Mouse (Mus musculus) frontal cortex, postnatal 25 days (tissue): ENCODE measurements around the gene Ccdc8.

Experiments
- DNase-seq, 2 experiments: peaks; one replicate each; pipeline ENCODE4 v3.0.0; 2022; ENCODE audit warnings: low spot score in 2 of 2

The Ccdc8 gene

DNA sequence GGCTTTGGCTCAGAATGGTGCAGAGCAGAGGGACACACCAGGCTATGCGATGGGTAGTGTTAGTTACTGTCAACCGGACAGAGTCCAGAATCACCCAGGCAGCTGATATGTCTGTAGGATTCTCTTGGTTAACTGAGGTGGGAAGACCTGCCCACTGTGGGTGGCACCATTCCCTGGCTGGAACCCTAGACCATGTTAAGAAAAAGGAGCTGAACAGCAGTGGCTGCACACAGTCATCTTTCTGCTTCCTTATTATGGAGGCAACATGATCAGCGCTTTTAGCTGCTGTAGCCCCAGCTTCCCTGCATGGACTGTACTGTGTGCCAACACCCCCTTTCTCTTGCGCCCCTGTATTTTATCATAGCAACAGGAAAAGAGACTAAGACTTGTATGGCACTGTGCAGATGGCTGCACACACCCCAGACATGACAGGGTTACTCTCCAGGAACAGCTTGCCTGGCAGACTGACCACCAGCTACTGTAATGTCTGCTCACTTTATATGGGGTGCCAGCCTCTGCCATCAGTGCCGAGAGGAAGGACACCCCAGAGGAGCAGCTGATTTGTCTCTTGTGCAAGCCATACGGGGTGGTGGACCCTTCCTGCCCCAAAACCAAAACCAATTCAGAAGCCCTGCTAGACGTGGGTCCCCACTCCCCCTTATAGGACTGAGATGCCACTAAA, 19.5 kb downstream of the Ccdc8 start:
- DNase-seq: no peak

DNA sequence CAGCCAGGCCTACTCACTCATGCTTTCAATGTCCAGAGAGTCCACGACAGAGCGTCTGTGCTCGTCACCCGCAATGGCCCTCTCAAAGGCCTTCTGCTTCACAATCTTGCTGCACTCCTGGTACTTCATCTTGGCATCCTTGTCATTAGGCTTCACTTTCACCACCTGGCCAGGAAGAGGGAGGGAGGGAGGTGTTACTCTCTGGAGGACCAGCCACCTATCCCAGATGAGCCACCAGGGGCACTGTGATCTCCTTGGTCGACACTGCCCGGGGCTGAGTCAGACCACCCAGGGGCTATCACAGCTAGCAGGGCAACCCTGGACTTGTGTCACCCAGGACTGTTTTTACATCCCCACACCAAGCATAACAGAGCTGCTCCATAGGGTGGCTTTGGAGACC, 22.9 kb downstream of the Ccdc8 start:
- no peak for DNase-seq

- DNase-seq: peak; percentile 82 to 83
Observed at GRCm38 (mm10) chr7:17017036-17017435, 24.5 kb downstream of the Ccdc8 start.

GRCm38 (mm10) chr7:17017921-17018320, 25.4 kb downstream of the Ccdc8 start:
- DNase-seq: no peak

DNA sequence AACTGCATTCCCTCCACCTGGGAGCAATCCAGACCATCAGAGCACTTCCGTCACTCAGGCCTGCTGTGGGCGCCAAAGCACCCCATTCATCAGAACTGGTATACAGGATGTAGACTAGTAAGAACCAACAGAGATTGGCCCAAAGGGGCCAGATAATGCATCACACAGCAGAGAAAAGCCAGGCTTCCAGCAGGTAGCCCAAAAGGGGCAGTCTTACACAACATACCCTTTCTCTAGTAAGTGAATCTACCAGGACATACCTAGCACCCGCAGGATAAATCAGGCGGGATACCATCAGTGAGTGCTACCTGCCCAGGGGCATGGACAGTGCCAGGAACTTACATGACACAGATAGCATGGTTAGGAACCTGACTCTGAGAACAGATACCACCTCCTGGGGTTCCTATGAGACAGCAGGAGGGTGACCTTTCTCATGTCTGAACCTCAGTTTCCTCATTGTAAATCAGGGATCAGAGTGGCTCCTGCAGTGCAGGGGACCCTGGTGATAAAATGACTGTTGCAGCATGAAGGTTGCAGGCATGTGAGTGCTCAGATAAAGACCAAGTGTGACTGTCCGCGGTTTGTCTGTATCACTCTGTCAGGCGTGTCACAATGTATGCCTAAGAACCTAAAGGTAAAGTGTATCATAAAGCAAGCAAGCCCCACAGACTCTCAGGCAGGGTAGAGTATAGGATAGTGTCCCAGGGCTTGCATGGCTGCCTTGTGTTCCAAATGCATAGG, 27.1 kb downstream of the Ccdc8 start:
- no peak for DNase-seq

DNA sequence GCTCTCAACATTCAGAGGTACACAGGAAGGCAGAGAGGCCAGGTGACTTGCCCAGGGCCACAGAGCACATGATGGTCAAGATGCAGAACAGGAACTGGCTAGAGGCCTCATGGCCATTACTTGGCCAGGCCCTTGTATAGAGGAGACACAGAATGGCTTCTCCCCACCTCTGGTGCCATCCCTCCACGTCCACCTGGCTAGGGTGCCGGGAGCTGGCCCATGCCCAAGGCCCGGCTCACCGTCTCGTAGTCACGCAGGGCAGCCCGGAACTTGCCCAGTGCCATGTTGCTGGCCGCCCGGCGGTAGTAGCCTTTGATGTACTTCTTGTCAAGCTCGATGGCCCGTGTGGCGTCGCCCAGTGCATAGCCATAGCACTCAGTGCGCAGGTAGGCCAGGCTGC, 29.7 kb downstream of the Ccdc8 start:
- no peak for DNase-seq

DNA sequence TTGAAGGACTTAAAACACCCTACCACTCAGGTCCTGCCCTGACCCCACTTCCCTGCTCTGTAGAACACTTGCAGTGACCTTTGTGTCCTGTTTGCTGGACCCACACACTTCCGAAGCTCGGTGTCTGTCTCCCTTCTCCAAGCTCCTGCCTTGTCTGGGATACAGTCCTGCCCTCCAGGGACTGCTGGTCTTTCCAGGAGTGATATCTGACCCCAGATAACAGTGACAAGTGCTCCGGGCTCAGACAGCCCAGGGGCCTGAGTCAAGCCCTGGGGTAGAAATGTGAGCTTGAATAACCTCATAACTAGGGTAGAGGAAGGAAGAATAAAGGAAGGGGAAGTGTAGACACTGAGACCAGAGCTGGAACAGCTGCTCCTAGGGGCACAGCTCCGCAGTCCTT, 31.2 kb downstream of the Ccdc8 start:
- DNase-seq: no peak

- no peak for DNase-seq
Observed at GRCm38 (mm10) chr7:17024141-17024540, 31.6 kb downstream of the Ccdc8 start.

DNA sequence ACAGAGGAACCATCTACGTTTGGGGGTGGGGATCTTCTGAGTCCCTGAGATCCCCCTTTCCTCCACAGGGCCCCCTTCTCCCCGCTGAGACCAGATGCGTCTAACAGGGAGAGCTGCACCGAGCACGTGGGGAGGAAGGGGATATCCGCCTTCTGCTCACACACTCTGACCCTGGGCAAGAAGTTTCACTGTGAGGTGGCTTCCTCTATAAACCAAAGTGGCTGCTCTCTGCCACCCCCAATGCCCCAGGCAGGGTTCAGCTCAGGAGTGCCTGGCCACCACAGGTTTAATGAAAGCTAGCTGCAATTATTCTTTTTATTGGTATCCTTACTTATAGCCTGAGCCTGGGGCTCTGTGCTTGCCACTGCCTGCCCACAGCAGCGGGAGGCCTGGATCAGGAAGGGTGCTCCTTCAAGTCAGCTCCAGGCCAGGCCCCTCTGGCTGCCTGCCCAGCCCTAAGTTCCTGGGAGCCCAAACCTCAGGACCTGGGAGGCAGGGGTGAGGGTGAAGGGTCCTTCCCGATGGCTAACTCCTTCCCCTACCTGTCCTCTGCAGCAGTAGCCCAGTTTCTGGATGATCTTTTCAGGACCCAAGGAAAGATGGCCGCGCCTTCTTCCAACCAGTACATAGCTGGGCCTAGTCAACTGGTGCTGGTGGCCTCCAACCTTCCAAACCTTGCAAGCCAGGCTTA, 32.5 kb downstream of the Ccdc8 start:
- DNase-seq: no peak

DNA sequence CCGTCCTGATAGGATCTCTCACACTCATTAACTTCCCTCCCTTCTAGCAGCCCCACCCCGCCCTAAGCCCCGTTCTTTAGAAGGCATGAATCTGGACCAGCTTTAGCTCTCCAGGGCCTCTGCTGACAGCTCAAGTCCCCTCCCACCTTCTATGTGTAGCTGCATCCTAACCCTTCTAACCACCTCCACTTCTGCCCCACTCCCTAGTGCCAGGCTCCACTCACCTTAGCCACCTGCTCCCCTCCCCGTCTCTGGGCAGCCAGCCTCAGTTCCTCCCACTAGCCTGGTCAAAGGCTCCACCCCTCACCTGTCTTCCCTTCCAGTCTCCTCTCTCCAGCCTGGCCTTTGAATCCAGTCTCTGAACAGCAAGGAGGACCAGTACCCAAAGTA, 33.0 kb downstream of the Ccdc8 start:
- no peak for DNase-seq

DNA sequence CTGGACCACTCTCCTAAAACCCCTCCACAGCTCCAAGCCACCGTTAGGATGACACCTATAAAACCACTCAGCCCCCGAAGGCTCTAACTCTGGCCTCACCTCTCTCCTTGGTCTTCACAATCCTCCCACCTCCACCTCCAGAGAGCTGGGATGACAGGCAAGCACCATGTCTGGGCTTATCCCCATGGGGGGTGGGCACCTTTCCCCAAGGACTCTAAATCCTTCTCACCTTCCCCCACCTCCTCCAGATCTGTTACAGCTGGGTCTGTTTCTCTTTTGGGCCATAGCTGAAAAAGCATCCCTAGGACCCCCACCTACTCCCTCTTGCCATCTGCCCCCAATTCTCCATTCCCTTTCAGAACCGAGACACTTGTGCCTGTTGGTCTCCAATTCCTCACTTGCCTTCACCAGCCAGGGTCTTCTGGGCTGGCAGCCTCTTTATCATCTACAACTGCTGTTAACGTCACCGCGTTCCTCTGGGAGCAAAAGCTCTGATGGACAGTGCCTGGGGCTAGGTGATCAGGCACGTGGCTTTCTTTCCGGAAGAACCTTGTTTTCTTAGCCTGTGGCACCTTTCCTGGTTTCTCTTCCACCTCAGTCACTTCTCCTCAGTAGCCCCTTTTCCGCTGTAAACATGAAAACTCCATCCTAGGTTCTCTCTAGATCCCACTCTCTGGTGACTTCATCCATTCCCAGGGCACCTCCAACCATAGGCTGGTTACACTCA, 33.6 kb downstream of the Ccdc8 start:
- DNase-seq: no peak

GRCm38 (mm10) chr7:17026710-17027587, 34.4 kb downstream of the Ccdc8 start:
- peak; percentile 39 to 60 for DNase-seq

DNA sequence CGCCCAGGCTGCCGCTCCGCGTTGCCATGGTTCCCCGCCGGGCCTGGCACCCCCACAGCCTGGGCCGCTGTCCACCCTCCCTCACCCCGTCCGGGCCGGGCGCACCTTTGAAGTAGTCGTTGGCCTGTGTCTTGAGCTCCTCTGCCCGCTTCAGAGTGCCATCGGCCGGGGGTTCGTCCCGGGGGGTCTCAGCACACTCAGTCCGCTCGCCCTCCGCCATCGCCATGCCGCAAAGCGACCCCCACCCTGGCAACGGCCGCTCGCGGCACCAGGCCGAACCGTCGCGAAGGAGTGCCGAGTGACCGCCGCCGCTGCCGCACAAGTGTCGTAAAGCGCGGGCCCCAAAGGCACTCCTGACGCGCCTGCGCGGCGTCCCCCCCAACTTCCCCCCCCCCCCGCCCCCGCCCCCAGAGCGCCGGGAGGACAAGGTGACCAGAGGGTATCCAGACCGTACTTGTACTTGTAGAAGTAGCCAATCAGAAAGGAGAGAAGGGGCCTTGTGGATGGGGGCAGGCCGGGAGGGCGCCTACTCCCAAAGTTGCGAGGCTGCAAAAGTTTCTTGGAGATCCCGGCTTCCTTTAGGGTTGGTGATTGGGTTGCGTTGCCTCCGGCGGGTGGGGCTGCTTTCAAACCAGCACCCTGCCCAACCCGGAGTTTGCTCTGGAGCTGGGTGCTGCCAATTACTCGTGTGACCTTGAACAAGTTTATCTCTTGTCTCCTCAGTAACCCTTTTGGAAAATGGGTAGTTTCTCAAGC, 35.3 kb downstream of the Ccdc8 start, which contains the start of gene Ppp5c:
Ppp5c (minus strand) TSS at position 337 of the 756 bp plus-strand sequence.
- DNase-seq: peak; percentile 73 to 86

- DNase-seq: no peak
Observed at GRCm38 (mm10) chr7:17028923-17029322, 36.4 kb downstream of the Ccdc8 start.

- DNase-seq: no peak
Observed at GRCm38 (mm10) chr7:17030239-17030638, 37.7 kb downstream of the Ccdc8 start.

- no peak for DNase-seq
Observed at GRCm38 (mm10) chr7:17038018-17038695, 45.6 kb downstream of the Ccdc8 start.

DNA sequence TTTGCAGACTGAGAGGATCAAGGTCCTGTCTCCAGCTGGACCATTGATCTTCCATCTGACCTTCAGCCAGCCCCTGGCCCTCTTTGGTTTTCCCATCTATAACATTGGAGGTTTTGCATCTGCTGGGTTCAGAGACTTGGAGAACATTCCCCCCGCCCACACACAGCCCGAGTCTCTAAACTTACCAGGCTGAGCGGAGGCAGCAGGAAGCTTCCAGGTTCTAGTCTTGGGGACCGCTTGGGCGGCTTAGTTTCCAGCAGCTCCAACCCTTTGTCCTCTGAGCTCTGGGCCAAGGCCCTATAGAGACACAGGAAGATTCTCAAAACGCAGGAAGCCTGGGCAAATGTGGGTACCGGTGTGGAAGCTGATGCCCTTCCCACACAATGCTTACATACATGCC, 46.9 kb downstream of the Ccdc8 start:
- DNase-seq: no peak

DNA sequence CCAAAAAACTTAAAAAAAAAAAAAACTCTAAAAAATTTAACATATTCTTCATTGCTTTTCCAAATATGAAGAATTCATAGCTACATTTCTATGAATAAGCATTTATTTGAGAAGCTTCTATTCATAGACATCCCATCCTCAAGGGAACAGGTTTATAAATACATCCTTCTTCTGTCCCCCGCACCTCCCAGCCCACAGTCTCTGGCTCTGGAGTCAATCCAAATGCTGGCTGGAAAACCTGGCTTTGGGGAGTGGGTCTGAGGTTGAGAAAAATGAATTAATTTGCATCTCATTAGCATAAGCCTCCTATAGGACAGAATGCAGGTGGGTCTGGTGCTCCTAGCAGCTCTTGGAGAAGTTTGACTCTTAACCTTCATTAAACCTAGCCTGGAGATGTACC, 53.2 kb downstream of the Ccdc8 start:
- DNase-seq: no peak
